Mouse (Mus musculus): ENCODE results near the gene Sulf2.

DNA sequence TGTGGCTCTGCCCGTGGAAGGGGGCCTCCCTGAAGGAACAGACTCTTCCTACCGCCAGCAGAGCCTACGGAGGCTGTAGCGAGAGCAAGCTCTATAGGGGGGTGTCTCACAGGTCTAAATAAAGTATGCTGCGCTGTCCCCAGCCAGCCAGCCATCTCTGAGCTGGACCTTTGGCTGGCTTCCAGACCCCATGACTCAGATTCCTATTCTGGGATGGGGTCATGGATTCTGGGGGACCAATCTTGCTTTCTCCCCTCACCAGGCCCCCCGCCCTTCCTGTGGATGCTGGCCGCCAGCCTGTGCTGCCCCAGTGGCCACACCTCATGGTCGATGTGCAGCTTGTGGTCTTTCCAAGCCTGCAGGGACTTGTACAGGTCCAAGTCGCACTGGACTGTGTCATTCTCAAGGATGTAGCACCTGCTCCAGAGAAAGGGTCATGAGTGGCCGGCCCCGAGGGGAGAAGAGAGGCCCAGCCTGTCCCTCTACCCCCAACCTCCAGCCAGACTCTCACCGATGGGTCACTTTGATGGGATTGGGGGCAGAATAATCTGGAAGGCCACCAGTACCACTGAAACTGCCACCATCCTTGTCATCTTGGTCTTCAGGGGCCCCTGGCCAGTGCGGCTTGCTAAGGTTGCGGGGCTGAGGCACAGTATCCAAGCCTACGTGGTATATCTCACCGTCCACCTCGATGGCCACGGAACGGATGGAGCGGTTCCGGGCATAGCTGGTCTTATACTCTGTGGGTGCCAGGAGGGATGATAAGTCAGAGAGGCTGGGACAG lies 74.3 kb downstream of the Sulf2 start:
- TF ChIP-seq CTCF (IDR thresholded peaks at IDR 0.05; ENCODE audit: control insufficient read depth, insufficient read depth, insufficient read length) (no peak), MAX (IDR thresholded peaks at IDR 0.05) (no peak), USF1 (IDR thresholded peaks at IDR 0.05; ENCODE audit: low read depth) (no peak)

Measured in C2C12 (cell line).